Mouse (Mus musculus): ENCODE results near the gene Tgtp2. TPM values are rescaled to one million over a fixed set of nuclear protein-coding genes. Genes with fewer than 3 reads are reported as not detected.

Gene Tgtp2
- polyA plus RNA-seq, 1 experiment from 2014 or later: not detected

DNA sequence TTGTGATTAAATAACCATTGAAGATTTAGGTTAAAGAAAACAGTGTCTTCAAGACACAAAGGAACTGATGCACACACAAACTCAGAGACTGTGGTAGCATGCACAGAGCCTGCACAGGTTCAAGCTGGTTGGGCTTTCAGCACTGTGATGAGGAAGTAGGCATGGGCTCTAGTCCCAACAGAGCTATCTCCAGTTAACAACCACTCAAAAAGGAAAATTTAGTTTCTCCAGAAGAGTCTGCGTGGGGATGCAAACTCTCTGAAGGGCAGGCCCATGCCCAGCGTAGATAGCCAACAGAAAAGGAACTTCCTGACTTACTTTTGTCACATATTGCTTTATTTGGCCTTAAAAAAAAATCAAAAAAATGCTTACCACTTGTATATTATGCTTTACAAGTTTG lies 28.8 kb upstream of the Tgtp2 start:
- Histone ChIP-seq H3K4me3 (no peak overlapping the region), H3K4me1 (replicated peaks) (peaks cover 7% of the 10 kb centered on the region; the same call in 1 of the 2 replicates), H3K36me3 (no peaks in the 10 kb centered on the region), H3K9me3 (no peaks in the 10 kb centered on the region), H3K27me3 (no peaks in the 10 kb centered on the region), H3K27ac (no peak overlapping the region), H3K9ac (no peak overlapping the region), H3K4me2 (no peak overlapping the region)
- 89% methylated on average over 2 of the region's 2 CpGs for WGBS
- ATAC-seq (ENCODE audit: low FRiP score): no peak

DNA sequence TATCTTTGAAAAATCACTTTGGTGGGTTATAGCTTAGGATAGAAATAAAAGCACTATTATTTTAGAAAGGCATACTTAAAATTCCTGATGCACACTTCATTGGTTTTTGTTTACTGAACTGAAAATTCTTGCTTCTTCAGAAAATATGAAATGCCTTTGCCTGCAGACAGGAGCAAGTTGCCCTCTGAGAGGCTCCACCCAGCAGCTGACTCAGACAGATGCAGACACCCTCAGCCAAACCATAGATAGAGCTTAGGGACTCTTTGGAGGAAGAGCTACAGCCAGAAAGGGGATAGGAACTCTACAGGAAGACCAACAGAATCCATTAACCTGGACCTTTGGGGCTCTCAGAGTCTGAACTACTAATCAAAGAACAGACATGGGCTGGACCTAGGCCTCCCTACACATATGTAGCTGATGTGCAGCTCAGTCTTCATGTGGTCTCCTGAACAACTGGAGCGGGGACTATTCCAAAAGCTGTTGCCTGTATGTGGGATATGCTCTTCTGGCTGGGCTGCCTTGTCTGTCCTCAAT lies 28.1 kb upstream of the Tgtp2 start:
- no peak for ATAC-seq (ENCODE audit: low FRiP score)
- peaks cover 7% of the 10 kb centered on the region; the same call in 1 of the 2 replicates for H3K4me1 ChIP-seq (replicated peaks)
- no peaks in the 10 kb centered on the region for H3K36me3 ChIP-seq
- no peaks in the 10 kb centered on the region for H3K9me3 ChIP-seq
- no peak overlapping the region for H3K27ac ChIP-seq
- 93% methylated on average over 1 of the region's 1 CpGs for WGBS
- no peak overlapping the region for H3K9ac ChIP-seq
- H3K4me3 ChIP-seq: no peak overlapping the region
- H3K4me2 ChIP-seq: no peak overlapping the region
- no peaks in the 10 kb centered on the region for H3K27me3 ChIP-seq

DNA sequence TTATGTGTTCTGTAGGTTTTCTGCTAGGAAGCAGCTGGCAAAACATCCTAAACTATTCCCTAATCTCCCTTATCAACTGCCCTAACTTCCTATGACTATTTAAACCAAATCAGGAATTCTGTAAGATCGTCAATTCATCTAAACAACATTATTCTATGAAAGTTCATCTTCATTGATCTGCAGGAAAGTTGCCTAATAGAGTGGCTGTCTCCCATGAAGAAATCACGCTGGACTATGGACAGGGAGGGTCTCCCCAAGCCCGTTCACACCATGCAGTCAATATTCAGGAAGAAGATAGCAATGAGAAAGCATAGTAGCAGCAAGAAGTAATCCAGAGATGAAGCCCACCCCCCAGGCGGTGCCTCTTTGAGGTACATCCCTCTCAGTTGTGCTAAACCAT lies 27.2 kb upstream of the Tgtp2 start:
- H3K4me3 ChIP-seq: no peak overlapping the region
- H3K27me3 ChIP-seq: no peaks in the 10 kb centered on the region
- H3K4me2 ChIP-seq: no peak overlapping the region
- no peak for ATAC-seq (ENCODE audit: low FRiP score)
- H3K9ac ChIP-seq: no peak overlapping the region
- peaks cover 7% of the 10 kb centered on the region; the same call in 1 of the 2 replicates for H3K4me1 ChIP-seq (replicated peaks)
- no peaks in the 10 kb centered on the region for H3K36me3 ChIP-seq
- WGBS: 88% methylated on average over 4 of the region's 4 CpGs
- H3K27ac ChIP-seq: no peak overlapping the region
- H3K9me3 ChIP-seq: no peaks in the 10 kb centered on the region

DNA sequence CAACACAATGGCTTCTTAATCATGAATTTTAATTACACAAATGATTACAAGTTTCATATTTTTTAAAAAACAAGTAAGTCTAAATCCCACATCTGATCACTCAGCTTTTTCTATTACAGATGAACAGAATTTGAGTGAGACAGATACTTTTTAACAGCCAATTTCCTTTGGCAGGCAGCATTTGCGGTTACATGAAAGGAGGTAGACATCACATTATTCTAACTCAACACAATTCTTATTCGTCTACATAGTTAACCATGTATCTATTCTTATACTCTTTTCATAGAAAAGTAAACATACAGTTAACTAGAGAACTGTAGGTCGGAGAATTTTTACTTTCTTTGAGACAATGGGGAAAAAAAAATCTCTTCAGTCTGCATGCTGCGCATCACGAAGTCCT lies 26.5 kb upstream of the Tgtp2 start:
- no peak for ATAC-seq (ENCODE audit: low FRiP score)
- Histone ChIP-seq H3K9ac (no peak overlapping the region), H3K4me1 (replicated peaks) (peaks cover 7% of the 10 kb centered on the region; the same call in 1 of the 2 replicates), H3K36me3 (no peaks in the 10 kb centered on the region), H3K4me2 (no peak overlapping the region), H3K27me3 (no peaks in the 10 kb centered on the region), H3K4me3 (no peak overlapping the region), H3K27ac (no peak overlapping the region), H3K9me3 (no peaks in the 10 kb centered on the region)
- 91% methylated on average over 5 of the region's 5 CpGs for WGBS

DNA sequence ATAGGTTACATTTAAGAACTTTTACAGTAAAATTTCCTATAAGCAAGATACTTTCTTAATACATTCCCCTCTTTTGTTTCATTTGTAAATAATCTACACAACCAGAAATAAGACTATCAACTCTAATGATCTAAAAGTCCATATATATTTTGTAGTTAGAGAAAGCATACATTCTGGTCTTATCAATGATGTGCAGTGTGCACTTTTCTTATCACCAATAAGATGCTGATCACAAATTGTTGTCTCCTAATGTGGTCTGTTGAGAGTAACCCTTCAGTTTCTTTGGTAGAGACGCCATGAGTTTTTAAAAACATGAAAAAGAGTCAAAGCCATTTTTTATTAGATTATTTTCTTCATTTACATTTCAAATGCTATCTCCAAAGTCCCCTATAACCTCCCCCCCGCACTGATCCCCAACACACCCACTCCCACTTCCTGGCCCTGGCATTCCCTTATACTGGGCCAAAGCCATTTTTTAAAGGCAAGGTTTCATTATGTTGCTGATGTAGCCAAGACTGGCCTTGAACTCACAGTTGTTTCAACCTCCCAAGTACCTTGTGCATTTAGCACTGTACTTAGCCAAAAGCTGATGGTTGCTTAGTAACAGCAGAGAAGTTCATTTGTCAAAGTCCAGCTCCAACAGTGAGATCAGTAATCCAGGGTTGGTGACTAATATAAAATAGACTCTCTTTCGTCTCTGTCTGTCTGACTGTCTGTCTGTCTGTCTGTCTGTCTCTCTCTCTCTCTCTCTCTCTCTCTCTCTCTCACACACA lies 25.9 kb upstream of the Tgtp2 start:
- Histone ChIP-seq H3K9me3 (no peaks in the 10 kb centered on the region), H3K4me1 (replicated peaks) (peaks cover 7% of the 10 kb centered on the region; the same call in 1 of the 2 replicates), H3K27me3 (no peaks in the 10 kb centered on the region), H3K4me2 (no peak overlapping the region), H3K27ac (no peak overlapping the region), H3K36me3 (no peaks in the 10 kb centered on the region), H3K9ac (no peak overlapping the region), H3K4me3 (no peak overlapping the region)
- no peak for ATAC-seq (ENCODE audit: low FRiP score)
- WGBS: 84% methylated on average over 3 of the region's 3 CpGs

DNA sequence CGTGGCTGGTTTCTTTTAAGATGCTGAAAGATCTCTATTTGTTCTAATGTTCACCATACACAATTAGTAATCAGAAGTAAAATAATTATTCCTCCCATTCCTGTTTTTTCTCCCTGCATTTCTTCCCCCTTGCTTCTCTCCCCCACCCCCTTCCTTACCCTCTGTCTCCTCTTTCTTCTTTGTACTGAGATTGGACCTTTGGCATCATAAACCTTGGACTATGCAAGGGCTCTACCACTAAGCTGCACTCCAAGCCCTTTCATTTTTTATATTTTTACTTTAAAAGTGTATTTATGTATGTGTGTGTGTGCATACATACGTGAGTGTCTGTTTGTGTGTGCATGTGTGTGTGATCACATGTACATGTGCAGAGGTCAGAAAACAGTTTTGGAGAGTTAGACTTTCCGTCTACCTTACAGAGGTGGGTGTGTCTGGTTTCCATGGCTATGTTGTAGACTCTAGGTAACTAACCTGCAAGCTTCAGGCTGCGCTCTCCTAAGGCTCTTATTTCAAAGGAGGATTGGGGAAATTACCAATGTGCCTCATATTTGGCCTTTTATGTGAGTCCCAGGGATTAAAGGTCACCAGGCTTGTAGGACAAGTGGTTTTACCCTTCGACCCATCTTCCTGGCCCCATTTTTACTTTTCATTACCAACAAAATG lies 25.1 kb upstream of the Tgtp2 start:
- Histone ChIP-seq H3K4me2 (no peak overlapping the region), H3K27ac (no peak overlapping the region), H3K4me1 (replicated peaks) (peaks cover 7% of the 10 kb centered on the region; the same call in 1 of the 2 replicates), H3K27me3 (no peaks in the 10 kb centered on the region), H3K9ac (no peak overlapping the region), H3K9me3 (no peaks in the 10 kb centered on the region), H3K36me3 (no peaks in the 10 kb centered on the region), H3K4me3 (no peak overlapping the region)
- 94% methylated on average over 5 of the region's 5 CpGs for WGBS
- no peak for ATAC-seq (ENCODE audit: low FRiP score)

DNA sequence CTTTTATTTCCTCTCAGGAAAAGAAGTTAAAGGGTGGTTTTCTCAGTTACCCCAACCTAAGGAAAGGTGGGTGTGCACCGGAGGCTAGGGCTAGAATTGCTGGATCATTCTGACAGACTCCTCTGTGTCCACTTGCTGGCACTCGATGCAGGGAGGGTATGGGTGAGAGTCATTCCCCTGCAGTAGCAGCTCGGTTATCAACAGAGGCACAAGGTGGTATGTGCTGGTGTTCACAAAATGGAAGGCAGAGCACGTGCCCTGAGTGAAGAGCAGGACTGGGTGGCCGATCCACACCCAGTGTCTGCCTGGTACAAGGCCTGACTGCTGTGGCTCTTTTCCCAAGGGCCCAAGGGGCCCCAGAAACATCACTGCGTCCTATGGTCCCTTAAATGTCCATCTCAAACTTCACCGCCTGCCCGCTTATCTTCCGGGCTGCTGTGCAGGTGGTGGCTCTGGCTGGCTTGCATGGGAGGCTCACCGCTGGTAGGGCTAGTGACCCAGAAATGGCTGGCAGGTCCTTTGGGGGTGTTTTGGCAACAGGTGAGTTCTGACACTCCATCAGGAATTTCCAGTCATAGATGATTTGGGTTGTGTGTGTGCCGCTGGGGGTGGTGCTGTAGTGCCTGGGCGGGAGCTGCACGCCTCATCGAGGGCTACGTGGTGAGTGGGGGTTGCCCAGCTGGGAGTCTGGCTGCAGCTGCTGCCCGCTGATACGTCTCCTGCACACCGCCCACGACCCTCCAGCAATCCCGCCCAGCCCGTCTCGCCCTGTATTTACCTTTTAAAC lies 24.0 kb upstream of the Tgtp2 start:
- no peak overlapping the region for H3K27ac ChIP-seq
- WGBS: 42% methylated on average over 22 of the region's 22 CpGs

DNA sequence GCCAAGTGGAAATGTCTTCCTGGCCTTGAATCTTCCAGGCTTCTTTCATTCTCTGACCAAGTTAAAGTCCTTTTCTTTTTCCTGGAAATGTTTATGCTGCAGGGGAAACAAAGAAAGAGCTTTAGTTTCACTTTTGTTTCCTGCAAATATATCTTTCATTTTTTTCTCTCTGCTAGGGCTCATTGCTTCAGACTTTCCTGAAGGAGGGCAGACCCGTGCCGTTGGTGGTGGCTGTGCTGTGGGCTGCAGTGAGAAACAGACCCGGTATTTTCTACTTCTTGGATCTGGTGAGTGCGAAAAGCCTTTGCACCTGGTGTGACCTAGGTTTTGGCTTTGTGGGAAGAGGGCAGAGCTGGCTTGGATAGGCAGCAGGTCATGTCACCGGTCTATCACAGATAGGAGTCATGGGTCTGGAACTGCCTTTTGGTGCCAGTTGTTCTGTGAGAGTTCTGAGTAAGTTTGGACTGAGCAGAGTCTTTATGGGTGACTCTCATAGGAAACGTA lies 22.9 kb upstream of the Tgtp2 start:
- no peak overlapping the region for H3K9ac ChIP-seq
- no peak overlapping the region for H3K4me3 ChIP-seq
- 85% methylated on average over 6 of the region's 6 CpGs for WGBS
- ATAC-seq (ENCODE audit: low FRiP score): no peak
- peaks cover 7% of the 10 kb centered on the region; the same call in 1 of the 2 replicates for H3K4me1 ChIP-seq (replicated peaks)
- no peaks in the 10 kb centered on the region for H3K36me3 ChIP-seq
- no peaks in the 10 kb centered on the region for H3K9me3 ChIP-seq
- H3K27me3 ChIP-seq: no peaks in the 10 kb centered on the region
- H3K4me2 ChIP-seq: no peak overlapping the region
- H3K27ac ChIP-seq: no peak overlapping the region

More for the DNA sequence above, 24.0 kb upstream of the Tgtp2 start:
- no peaks in the 10 kb centered on the region for H3K36me3 ChIP-seq
- no peak for ATAC-seq (ENCODE audit: low FRiP score)
- H3K9ac ChIP-seq: no peak overlapping the region
- H3K9me3 ChIP-seq: no peaks in the 10 kb centered on the region
- no peaks in the 10 kb centered on the region for H3K27me3 ChIP-seq
- H3K4me3 ChIP-seq: no peak overlapping the region
- peaks cover 7% of the 10 kb centered on the region; the same call in 1 of the 2 replicates for H3K4me1 ChIP-seq (replicated peaks)
- peak overlapping the region; percentile 29; the same call in 1 of the 2 replicates for H3K4me2 ChIP-seq

DNA sequence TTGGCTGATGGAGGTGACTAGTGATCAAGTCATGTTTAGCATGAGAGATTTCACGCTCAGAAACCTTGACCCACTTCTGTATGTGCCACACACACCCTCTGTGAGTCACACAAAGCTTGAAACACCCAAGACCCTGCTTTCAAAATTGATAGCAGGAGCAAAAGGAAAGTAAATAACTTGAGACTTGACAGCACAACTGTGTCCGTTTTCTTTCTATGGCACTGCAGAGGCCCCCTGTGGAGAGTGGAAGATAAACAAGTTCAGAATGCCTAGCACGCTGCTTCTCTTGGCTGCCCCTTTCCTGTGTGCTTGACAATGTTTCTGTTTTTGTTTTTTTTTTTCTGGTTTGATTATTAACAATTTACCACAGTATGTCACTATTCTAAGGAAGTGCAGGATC lies 20.9 kb upstream of the Tgtp2 start:
- ATAC-seq (ENCODE audit: low FRiP score): no peak
- H3K4me1 ChIP-seq (replicated peaks): peaks cover 7% of the 10 kb centered on the region; the same call in 1 of the 2 replicates

DNA sequence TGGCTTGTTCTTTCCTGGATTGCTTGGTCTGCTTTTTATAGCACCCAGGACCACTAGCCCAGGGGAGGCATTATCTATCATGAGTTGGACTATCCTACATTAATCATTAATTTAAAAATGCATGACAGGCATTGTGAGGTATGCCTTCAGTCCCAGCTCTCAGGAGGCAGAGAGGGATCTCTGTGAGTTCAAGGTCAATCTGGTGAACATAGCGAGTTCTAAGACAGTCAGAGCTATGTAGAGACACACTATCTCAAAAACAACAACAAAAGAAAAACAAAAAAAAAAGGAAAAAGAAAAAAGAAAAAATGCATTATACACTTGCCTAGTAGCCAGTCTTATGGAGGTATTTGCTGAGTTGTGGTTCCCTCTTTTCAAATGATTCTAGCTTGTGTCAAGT lies 20.4 kb upstream of the Tgtp2 start:
- 86% methylated on average over 1 of the region's 1 CpGs for WGBS
- no peak overlapping the region for H3K4me2 ChIP-seq
- H3K27me3 ChIP-seq: no peaks in the 10 kb centered on the region
- H3K9ac ChIP-seq: no peak overlapping the region
- H3K36me3 ChIP-seq: no peaks in the 10 kb centered on the region
- H3K4me1 ChIP-seq (replicated peaks): peaks cover 7% of the 10 kb centered on the region; the same call in 1 of the 2 replicates
- no peak overlapping the region for H3K4me3 ChIP-seq
- H3K9me3 ChIP-seq: no peaks in the 10 kb centered on the region
- no peak for ATAC-seq (ENCODE audit: low FRiP score)
- H3K27ac ChIP-seq: no peak overlapping the region

More for the DNA sequence above, 20.9 kb upstream of the Tgtp2 start:
- no peak overlapping the region for H3K9ac ChIP-seq
- H3K9me3 ChIP-seq: no peaks in the 10 kb centered on the region
- no peak overlapping the region for H3K4me2 ChIP-seq
- no peaks in the 10 kb centered on the region for H3K27me3 ChIP-seq
- 41% methylated on average over 3 of the region's 3 CpGs for WGBS
- no peaks in the 10 kb centered on the region for H3K36me3 ChIP-seq
- no peak overlapping the region for H3K27ac ChIP-seq
- no peak overlapping the region for H3K4me3 ChIP-seq

DNA sequence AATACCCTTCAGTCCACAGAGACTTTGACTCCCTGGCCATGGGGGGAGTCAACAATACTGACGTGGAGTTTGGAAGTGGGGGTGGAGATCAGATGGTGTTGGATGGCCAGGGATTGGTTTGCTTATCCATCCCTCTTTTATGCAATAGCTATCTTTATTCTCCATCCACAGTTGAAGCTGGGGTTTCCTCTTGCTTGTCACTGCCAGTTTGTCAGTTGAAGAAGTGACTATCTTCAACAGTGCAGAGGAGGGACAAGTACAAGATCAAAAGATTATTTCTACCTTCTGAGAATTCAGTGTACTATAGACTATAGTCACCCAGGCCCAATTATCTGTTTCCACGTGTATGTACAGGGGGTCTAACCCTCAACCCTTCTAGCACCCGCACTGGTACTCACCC lies 19.8 kb upstream of the Tgtp2 start:
- Histone ChIP-seq H3K9ac (no peak overlapping the region), H3K27ac (no peak overlapping the region), H3K4me3 (no peak overlapping the region), H3K4me1 (replicated peaks) (peaks cover 7% of the 10 kb centered on the region; the same call in 1 of the 2 replicates), H3K4me2 (no peak overlapping the region), H3K9me3 (no peaks in the 10 kb centered on the region), H3K36me3 (no peaks in the 10 kb centered on the region), H3K27me3 (no peaks in the 10 kb centered on the region)
- no peak for ATAC-seq (ENCODE audit: low FRiP score)
- 76% methylated on average over 3 of the region's 3 CpGs for whole genome bisulfite sequencing

DNA sequence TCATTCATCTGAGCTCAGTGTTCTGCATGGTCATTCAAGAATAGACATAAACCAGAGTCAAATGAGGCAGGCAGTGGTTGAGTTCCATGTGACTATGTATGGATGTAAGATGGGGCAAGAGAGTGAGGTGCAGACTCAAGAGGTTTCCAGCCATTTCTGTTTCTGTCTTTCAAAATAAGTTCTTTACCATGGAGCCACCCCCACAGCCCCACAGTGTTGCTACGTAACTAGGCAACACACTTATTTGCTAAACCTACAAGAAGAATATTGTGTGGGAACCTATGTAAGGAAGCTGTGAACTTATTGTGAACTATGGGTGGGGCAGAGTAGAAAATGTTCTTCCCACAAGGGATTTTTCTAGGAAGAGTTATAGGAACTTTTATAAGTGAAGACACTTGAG lies 19.1 kb upstream of the Tgtp2 start:
- no peak overlapping the region for H3K27ac ChIP-seq
- H3K9ac ChIP-seq: no peak overlapping the region
- WGBS: 97% methylated on average over 1 of the region's 1 CpGs
- H3K4me2 ChIP-seq: no peak overlapping the region
- H3K27me3 ChIP-seq: no peaks in the 10 kb centered on the region
- ATAC-seq (ENCODE audit: low FRiP score): no peak
- peaks cover 3% of the 10 kb centered on the region; the same call in 1 of the 2 replicates for H3K4me1 ChIP-seq (replicated peaks)
- no peaks in the 10 kb centered on the region for H3K36me3 ChIP-seq
- H3K4me3 ChIP-seq: no peak overlapping the region
- no peaks in the 10 kb centered on the region for H3K9me3 ChIP-seq
